Mouse (Mus musculus): ENCODE data around the gene Cst10. TPM values are rescaled to one million over a fixed set of nuclear protein-coding genes. Genes with fewer than 3 reads are reported as not detected.

Gene Cst10
- not detected in 2 replicates for polyA plus RNA-seq (2014; fragmentation: Nextera tagmentation; extraction: Ambion mirVana)

DNA sequence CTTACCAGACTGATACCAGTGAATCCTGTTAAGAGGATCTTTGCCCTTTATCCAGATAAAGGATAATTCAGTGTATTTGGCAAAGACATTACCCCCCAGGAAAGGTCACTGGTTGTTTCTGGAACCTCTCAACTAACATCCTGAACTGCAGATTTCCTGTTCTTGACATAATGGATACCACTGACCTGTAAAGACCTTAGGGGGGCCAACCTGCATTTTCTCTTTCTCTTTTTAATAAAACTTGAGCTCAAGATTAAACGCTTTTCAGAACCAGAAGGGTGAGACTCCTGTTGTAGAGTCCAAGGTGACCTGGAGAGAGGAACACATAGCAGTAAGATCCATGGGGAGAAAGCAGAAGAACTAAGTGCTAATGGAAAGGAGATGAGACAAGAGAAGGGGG, at the start of gene Cst10:
Gene Cst10 (plus strand): TSS at position 301 of the 400 bp plus-strand sequence.
- 63% methylated on average over 1 of the region's 1 CpGs for whole genome bisulfite sequencing
- Histone ChIP-seq H3K4me3 (ENCODE audit: control insufficient read depth in 1 of 2, insufficient read depth in 1 of 2, low read depth in 1 of 2, low read length in 2 of 2) (no peak within 1 kb of the TSS), H3K9me3 (ENCODE audit: control insufficient read depth, low read length) (no peaks in the 10 kb centered on the region), H3K36me3 (ENCODE audit: control insufficient read depth, insufficient read depth, low read length) (no peaks in the 10 kb centered on the region), H3K4me2 (ENCODE audit: low read length) (no peak within 1 kb of the TSS), H3K9ac (ENCODE audit: low read length) (no peak within 1 kb of the TSS), H3K4me1 (ENCODE audit: control insufficient read depth in 2 of 2, insufficient read depth in 2 of 2, low read length in 2 of 2) (no peaks in the 10 kb centered on the region), H3K27ac (replicated peaks in 1 of 2; ENCODE audit: control insufficient read depth in 1 of 2, insufficient read depth in 1 of 2, low read depth in 2 of 2, low read length in 2 of 2) (no peak within 1 kb of the TSS), H3K27me3 (ENCODE audit: control insufficient read depth, insufficient read depth, low read length) (no peaks in the 10 kb centered on the region)
- ATAC-seq (ENCODE audit: insufficient number of reproducible peaks, insufficient read depth, low FRiP score, low read depth): no peak

DNA sequence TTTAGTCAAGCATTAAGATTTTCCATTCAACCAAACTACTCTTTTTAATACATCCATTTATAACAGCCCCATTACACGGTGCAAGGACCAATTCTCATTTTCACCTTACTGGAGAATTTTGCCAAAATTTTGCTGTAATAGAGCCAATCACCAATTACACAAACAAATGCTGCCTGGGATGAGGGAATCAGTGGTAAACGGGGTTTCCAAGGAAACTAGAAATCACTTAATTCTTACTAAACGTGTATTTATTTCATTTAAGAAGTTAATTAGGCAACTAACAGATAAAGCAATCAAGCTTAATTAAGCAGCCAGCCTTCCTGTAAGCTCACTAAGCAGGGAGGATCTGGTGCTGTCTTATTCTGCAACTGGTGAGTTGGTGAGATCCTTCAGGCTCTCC, 11.9 kb upstream of the Cst10 start:
- Histone ChIP-seq H3K9me3 (ENCODE audit: control insufficient read depth, low read length) (no peaks in the 10 kb centered on the region), H3K4me1 (ENCODE audit: control insufficient read depth in 2 of 2, insufficient read depth in 2 of 2, low read length in 2 of 2) (no peaks in the 10 kb centered on the region), H3K4me2 (ENCODE audit: low read length) (no peak overlapping the region), H3K9ac (ENCODE audit: low read length) (no peak overlapping the region), H3K36me3 (ENCODE audit: control insufficient read depth, insufficient read depth, low read length) (no peaks in the 10 kb centered on the region), H3K27me3 (ENCODE audit: control insufficient read depth, insufficient read depth, low read length) (no peaks in the 10 kb centered on the region), H3K27ac (replicated peaks in 1 of 2; ENCODE audit: control insufficient read depth in 1 of 2, insufficient read depth in 1 of 2, low read depth in 2 of 2, low read length in 2 of 2) (no peak overlapping the region), H3K4me3 (ENCODE audit: control insufficient read depth in 1 of 2, insufficient read depth in 1 of 2, low read depth in 1 of 2, low read length in 2 of 2) (no peak overlapping the region)
- no peak for ATAC-seq (ENCODE audit: insufficient number of reproducible peaks, insufficient read depth, low FRiP score, low read depth)
- WGBS: 47% methylated on average over 3 of the region's 3 CpGs

DNA sequence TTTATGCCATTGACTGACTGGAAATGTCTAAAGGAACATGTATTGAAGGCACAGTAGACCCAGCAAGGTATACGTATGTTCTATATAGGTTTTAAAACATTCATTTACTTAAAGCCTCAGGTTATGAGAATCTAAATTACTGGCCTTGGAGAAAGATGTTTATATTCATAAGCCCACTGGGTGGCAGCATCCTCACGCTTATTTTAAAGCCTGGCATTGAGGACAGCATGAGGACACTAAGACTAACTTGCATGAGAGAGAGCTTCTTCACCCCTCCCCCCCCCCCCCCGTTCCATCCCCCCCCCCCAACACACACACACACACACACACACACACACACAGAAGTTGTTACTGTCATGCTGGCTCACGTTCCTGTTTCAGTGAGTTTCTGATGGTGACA, 17.7 kb downstream of the Cst10 start:
- no peak for ATAC-seq (ENCODE audit: insufficient number of reproducible peaks, insufficient read depth, low FRiP score, low read depth)
- Histone ChIP-seq H3K27ac (replicated peaks in 1 of 2; ENCODE audit: control insufficient read depth in 1 of 2, insufficient read depth in 1 of 2, low read depth in 2 of 2, low read length in 2 of 2) (no peak overlapping the region), H3K4me2 (ENCODE audit: low read length) (no peak overlapping the region), H3K36me3 (ENCODE audit: control insufficient read depth, insufficient read depth, low read length) (no peaks in the 10 kb centered on the region), H3K9me3 (ENCODE audit: control insufficient read depth, low read length) (no peaks in the 10 kb centered on the region), H3K4me1 (ENCODE audit: control insufficient read depth in 2 of 2, insufficient read depth in 2 of 2, low read length in 2 of 2) (no peaks in the 10 kb centered on the region), H3K9ac (ENCODE audit: low read length) (no peak overlapping the region), H3K27me3 (ENCODE audit: control insufficient read depth, insufficient read depth, low read length) (no peaks in the 10 kb centered on the region), H3K4me3 (ENCODE audit: control insufficient read depth in 1 of 2, insufficient read depth in 1 of 2, low read depth in 1 of 2, low read length in 2 of 2) (no peak overlapping the region)
- 15% methylated on average over 3 of the region's 4 CpGs for WGBS
